Mouse (Mus musculus) A20 (cell line): Measurements from ENCODE around the gene Rhox2h.
"Not testable (repeated sequence)": the region's sequence is repeated elsewhere in the genome, so short reads cannot be mapped to it uniquely, and the experiment has no call there.

Experiments used
- DNase-seq: peaks from one replicate; pipeline ENCODE4 v3.0.0-alpha.2; 2011; ENCODE audit warnings: low read depth, low spot score

The Rhox2h gene

DNA sequence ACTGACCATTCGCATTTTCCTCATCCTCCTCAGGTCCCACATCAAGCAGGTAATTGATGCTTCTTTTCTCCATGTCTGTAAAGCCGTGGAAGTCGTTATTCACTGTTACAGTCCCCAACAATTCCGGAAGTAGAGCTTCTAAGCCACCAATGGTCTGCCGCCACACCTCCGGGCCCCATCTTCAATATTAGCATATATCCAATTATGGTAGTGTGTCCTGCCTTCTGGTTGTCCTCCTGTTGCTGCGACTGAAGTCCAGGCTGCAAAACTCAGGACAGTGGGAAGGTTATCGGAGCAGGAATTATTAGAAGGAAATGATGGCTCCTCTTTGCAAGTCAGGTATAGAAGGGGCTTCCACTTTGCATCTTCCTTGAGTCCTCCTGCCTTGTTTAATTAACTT, at the start of gene Rhox2h:
Gene Rhox2h, minus strand, starts transcription at position 101 of the 400 bp plus-strand sequence.
- not testable (repeated sequence) for DNase-seq

- DNase-seq = no peak
These were observed 28.8 kb upstream of the Rhox2h start for GRCm38 (mm10) chrX:37701821-37702387.

GRCm38 (mm10) chrX:37692261-37692660, 19.2 kb upstream of the Rhox2h start:
- no peak for DNase-seq

GRCm38 (mm10) chrX:37683031-37683715, 10.1 kb upstream of the Rhox2h start:
- DNase-seq = no peak

- not testable (repeated sequence) for DNase-seq
These were observed 4.4 kb downstream of the Rhox2h start, which contains the start of gene Rhox3h for GRCm38 (mm10) chrX:37668664-37669063. TSS of gene Rhox3h (minus strand) at chrX:37668764.

- not testable (repeated sequence) for DNase-seq
These were observed 21.9 kb downstream of the Rhox2h start, which contains the start of gene Rhox4g for GRCm38 (mm10) chrX:37651227-37651626. TSS of gene Rhox4g (minus strand) at chrX:37651327.

DNA sequence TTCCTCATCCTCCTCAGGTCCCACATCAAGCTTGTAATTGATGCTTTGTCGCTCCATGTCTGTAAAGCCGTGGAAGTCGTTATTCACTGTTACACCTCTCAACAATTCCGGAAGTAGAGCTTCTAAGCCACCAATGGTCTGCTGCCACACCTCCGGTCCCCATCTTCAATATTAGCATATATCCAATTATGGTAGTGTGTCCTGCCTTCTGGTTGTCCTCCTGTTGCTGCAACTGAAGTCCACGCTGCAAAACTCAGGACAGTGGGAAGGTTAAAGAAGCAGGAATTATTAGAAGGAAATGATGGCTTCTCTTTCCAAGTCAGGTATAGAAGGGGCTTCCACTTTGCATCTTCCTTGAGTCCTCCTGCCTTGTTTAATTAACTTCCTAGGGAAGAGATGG, 29.7 kb downstream of the Rhox2h start, which contains the start of gene Rhox2g:
Gene Rhox2g, minus strand, starts transcription at position 101 of the 400 bp plus-strand sequence.
- DNase-seq = not testable (repeated sequence)

- DNase-seq = not testable (repeated sequence)
These were observed 44.6 kb downstream of the Rhox2h start, which contains the start of gene Rhox3g for GRCm38 (mm10) chrX:37628512-37628911. TSS of gene Rhox3g (minus strand) at chrX:37628612.
